Mouse (Mus musculus): Measurements from ENCODE around the gene Gm5269. TPM values are rescaled to one million over a fixed set of nuclear protein-coding genes. Genes with fewer than 3 reads are reported as not detected.

The Gm5269 gene
- total RNA-seq, 2 experiments from 2014 or later = not detected

DNA sequence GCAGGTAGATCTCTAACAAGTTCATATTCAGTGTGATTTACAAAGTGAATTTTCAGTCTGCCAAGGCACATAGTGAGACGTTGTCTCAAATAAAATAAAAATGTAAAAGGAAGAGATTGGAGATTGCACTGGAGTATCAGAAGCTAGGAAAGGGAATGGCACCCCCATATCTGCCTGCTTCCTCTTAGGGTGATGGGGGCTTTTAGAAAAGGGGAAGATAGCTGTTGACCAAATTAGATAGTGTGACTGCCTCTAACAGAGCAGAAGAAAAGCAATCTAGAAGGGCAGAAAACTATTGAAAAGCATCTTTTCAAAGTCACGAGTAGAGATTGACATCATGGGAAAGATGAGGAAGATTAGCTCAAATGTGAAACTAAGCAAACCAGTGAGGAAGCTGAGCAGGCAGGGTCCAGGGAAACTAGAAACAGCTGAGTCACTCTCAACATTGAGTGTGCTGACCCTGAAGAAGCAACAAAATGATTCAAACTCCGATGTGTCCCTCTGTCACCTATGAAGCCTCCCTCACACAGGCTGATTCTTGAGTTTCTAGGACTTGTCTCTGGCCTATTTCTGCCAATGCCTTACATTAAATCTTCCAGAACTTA lies 8.7 kb downstream of the Gm5269 start:
- no peak for DNase-seq (ENCODE audit: extremely low spot score in 1 of 2, low spot score in 1 of 2)

DNA sequence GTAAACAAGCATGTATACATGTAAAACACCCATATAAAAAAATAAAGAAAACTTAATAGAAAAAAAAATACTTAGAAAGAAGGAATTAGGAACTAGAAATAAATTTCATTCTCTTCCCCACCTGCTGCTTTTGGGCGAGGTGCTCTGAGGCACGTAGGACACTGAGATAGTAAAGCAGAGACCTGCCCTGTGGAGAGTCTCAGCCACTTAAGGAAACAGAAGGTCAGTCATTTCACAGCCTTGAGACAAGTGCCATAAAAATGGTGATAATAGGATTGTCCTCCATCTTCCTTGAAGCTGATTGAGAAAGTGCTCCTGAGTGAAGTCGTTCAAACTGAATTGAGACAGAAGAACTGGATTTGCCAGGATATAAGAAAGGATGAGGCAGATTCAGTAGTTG lies 12.6 kb downstream of the Gm5269 start:
- no peak for DNase-seq (ENCODE audit: extremely low spot score in 1 of 2, low spot score in 1 of 2)

DNA sequence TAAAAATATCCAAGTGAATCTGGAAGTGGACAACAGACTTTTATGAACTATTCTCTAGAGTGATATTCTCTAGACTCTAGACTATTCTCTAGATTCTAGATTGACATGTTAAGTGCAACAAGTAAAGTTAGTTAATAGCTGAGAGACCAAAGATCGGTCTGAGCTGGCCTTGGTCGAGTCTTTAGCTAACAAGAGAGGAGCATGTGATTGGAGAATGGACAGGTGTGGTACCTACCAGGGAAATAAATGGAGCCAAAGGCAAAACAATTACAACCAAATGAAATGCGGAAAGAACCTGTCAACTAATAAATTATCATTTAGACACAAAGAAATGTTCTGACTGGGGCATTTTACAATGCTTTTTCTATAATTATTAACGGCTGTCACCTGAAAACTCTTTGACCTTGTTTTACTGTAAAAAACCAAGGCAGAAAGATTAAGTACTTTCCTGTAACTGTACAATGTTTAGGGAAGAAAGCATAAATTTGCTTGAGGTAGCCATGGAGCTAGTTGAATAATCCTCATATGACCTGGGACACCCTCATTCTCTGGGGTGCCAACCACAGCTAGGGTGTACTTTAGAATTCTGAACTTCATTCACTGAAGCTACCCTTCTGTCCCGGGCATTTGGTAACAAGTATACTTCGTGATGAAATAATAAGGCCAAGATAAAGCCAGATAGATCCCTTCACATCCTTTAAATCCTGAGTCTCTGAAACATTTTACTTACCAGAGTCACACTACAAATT lies 13.4 kb downstream of the Gm5269 start:
- no peak for DNase-seq (ENCODE audit: extremely low spot score in 1 of 2, low spot score in 1 of 2)

DNA sequence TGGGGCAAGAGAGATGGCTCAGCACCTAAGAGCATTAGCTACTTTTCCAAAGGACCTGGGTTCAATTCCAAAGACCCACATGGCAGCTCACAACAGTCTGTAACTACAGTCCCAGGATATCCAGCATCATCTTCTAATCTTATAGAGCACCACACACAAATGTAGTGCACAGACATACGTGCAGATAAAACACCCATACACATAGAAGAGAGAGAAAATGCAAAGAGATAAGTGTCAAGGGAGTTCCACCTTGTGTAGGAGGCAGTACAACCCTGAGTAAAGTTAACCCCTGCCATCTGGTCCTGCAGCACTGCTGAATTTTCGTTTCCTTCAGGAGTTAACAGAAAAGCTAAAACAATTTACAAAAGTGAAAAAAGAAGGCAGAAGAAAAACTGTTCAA lies 14.4 kb downstream of the Gm5269 start:
- no peak for DNase-seq (ENCODE audit: extremely low spot score in 1 of 2, low spot score in 1 of 2)

DNA sequence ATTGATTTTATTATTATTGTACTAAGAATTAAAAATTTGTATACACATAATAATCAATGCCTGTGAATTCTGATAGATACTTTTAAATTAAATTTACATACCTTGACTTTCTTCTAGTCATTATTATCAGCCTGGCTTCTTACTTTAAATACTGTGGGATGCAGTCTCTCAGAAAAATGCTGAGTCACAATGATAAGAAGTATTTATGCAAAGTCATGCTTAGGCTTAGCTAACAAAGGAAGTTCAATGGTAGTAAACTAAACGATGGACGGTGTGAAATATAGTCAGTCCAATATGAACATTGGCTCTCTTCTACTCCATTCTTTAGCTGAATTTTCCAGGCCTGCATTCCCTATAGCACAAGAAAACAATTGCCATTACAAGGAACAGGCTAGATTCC lies 16.8 kb downstream of the Gm5269 start:
- no peak for DNase-seq (ENCODE audit: extremely low spot score in 1 of 2, low spot score in 1 of 2)

DNA sequence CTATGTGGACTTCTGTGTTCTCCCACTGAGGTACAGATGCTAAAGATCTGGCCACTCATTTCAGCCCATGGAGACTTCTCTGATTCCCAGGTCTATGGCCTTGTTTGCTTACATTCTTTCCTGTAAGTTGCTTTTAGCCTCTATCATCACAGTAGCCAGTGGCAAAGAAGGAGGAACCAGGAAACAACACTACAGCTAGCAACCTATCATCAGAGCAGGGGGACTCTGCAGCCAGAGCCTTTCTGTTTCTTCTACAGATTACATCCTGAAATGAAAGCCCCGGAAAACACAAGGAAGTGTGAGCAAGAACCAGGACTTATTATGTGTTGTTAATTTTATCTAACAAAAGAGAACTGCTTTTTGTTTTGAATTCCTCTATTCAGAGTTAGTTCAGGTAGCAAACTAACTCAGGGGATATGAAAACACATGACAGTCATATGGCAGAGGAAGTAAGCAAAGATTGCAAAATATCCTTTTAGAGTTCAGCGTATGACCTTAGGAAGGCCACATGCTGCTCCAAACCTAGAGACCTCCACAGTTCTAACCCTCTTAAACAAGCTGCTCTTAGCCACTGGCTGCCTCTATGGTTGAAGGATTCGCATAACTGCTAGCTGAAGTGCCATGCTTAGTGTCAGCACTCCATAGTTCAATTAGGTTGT lies 21.5 kb downstream of the Gm5269 start:
- no peak for DNase-seq (ENCODE audit: extremely low spot score in 1 of 2, low spot score in 1 of 2)

GRCm38 (mm10) chr1:45868050-45868449 lies 22.0 kb downstream of the Gm5269 start:
- no peak for DNase-seq (ENCODE audit: extremely low spot score in 1 of 2, low spot score in 1 of 2)

DNA sequence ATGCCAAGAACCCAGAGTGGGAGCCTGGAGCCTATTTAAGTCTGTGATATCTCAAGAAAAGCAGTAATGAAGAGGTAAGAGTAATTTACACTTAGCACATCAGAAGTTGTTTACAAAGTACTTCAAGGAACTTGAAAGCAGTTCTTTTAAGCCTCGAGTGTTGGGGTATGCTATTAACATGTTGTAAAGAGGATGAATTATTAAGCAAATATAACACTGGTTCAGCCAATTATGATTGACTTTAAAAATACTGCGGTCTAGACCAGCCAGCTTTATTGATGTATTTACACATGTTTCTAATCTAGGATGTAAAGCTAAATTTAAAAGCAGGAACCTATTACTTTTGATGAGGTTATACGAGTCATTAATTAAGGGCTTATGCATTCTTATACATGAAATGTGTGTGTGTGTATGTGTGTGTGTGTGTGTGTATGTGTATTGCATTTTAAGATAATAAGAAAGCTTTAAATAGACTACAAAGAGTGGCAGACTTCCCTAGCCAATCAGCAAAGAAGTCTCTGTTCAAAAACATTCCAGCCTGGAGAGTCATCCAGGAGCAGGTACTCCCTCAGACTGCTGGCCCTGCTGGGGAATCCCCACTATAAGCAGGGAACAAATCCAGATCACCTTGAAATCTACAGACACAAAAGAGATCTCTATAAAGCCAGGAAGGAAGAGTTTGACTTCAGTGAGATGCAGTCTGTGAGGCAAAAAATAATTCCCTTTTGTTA lies 23.6 kb downstream of the Gm5269 start:
- DNase-seq (ENCODE audit: extremely low spot score in 1 of 2, low spot score in 1 of 2) = no peak

GRCm38 (mm10) chr1:45865727-45866126 lies 24.3 kb downstream of the Gm5269 start:
- no peak for DNase-seq (ENCODE audit: extremely low spot score in 1 of 2, low spot score in 1 of 2)

- no peak for DNase-seq (ENCODE audit: extremely low spot score in 1 of 2, low spot score in 1 of 2)
These were observed 24.8 kb downstream of the Gm5269 start for GRCm38 (mm10) chr1:45865316-45865715.

GRCm38 (mm10) chr1:45864564-45865014 lies 25.5 kb downstream of the Gm5269 start:
- DNase-seq (ENCODE audit: extremely low spot score in 1 of 2, low spot score in 1 of 2) = no peak

DNA sequence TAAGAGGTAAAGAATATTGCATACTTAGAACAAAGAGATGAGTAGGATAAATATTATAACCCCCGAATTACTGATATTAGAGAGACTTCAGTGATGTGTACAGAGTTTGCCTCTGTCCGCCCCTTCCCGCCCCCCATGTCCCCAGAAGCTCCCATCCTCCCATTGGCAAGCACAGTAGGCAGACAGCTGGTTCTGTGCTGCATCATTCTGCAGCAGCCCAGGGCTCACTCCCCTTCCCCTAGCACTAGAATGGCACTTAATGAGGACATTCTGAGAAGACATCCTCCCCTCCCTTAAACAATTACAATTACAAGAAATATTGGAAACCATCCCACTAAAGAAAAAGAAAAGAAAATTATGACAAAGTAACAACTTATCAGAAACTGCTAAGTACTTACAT lies 26.4 kb downstream of the Gm5269 start:
- no peak for DNase-seq (ENCODE audit: extremely low spot score in 1 of 2, low spot score in 1 of 2)

DNA sequence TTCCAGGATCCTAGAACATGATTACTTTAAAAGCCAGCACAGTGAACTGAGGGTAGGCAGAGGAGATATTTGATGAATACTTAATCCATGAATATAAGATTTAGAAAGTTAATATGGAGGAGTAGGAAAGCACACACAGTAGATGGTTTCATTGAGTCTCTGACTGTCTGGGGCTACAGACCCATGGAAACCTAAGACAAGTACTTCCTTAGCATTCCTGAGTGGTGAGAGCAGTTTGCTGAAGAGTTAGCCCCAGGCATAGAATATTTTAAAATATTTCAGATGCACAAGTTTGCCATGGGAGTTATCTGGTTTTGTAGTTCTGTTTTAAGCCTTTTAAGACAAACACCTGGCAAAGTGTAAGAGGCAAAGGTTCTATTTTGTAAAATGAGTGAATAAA lies 28.9 kb downstream of the Gm5269 start:
- no peak for DNase-seq (ENCODE audit: extremely low spot score in 1 of 2, low spot score in 1 of 2)

GRCm38 (mm10) chr1:45860349-45860748 lies 29.7 kb downstream of the Gm5269 start:
- DNase-seq (ENCODE audit: extremely low spot score in 1 of 2, low spot score in 1 of 2) = no peak

DNA sequence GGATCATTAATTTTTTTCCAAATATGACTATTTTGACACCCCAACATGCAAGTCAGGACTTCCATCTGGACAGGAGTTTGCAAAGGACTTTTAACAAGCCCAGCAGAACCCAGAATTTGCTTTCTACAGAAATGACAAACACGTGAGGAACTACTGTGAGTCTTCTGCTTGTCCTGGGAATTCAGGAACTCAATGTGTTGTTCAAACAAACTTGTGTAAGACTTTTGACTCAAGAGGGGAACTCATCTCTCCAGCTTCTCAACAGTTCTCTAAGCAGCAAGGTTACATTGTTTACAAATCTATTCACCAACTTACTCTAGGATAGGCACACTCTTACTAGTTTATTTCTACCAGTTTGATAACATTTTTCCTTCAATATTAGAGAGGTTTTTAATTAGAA lies 32.0 kb downstream of the Gm5269 start:
- no peak for DNase-seq (ENCODE audit: extremely low spot score in 1 of 2, low spot score in 1 of 2)

DNA sequence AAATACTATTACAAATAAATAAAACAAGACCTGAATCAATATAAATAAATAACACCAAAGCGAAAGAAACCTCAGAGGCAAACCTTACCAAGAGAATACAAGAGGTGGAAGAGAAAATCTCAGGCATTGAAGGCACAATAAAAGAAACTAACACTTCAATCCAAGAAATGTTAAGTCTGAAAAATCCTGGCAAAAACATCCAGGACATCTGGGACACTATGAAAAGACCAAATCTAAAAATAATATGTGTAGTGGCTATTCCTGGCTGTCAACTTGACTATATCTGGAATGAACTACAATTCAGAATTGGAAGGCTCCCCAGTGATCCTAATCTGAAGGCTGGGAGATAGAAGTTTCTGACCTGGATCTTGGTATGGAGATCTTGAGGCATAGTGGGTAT lies 44.6 kb downstream of the Gm5269 start:
- no peak for DNase-seq (ENCODE audit: extremely low spot score in 1 of 2, low spot score in 1 of 2)

Other genes with a start within 250 kb of the Gm5269 start
- gene Wdr75, start 95.1 kb downstream of the Gm5269 start, total RNA-seq (2021) = 10 to 100 TPM; 40.1 to 48.3 TPM
- gene Slc40a1, start 36.2 kb upstream of the Gm5269 start, total RNA-seq (2021) = 10 to 100 TPM; 10.3 to 12.1 TPM
- gene Dnah7b, start 176.0 kb upstream of the Gm5269 start, total RNA-seq (2021) = 1 to 10 TPM; 1.0 to 3.0 TPM